Mouse (Mus musculus): ENCODE data around the gene March5. TPM values are rescaled to one million over a fixed set of nuclear protein-coding genes. Genes with fewer than 3 reads are reported as not detected.

March5 gene
- polyA plus RNA-seq, 1 experiment from 2014 or later = 49.9 TPM

DNA sequence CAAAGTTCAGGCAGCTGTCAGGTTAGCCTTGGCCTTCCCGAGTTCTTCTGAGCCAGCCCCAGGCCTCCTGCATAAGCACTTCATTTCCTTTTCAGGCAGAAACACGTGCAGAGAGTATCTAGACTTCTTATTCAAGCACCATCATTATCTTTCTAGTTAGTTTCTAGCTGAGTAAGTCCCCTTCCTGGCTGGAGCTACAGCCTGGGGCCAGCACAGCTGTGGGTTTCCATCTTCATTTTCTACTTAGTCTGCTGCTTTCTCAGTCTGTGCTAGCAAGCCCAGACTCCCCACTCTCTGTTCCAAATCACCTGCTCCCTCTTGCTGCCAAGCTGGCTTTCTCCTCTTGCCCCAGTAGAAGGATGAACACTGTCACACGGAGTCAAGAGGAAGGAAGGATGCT, 39.5 kb downstream of the March5 start:
- TF ChIP-seq CTCF (IDR thresholded peaks at IDR 0.05; ENCODE audit: low read depth) (no peak), EP300 (optimal IDR thresholded peaks at IDR 0.05) (no peak)
- 28% methylated on average over 3 of the region's 3 CpGs for WGBS
- DNase-seq (ENCODE audit: low spot score) = no peak
- no peaks in the 10 kb centered on the region for H3K9me3 ChIP-seq (ENCODE audit: control insufficient read depth, low read length)
- no peaks in the 10 kb centered on the region for H3K27me3 ChIP-seq (ENCODE audit: control insufficient read depth, insufficient read depth, low read length)
- H3K4me3 ChIP-seq (ENCODE audit: low read depth, low read length) = no peak overlapping the region
- H3K27ac ChIP-seq (replicated peaks) = no peak overlapping the region
- H3K9ac ChIP-seq (ENCODE audit: low read length) = no peak overlapping the region
- ATAC-seq (ENCODE audit: low FRiP score, low TSS enrichment) = no peak
- no peaks in the 10 kb centered on the region for H3K36me3 ChIP-seq (ENCODE audit: control insufficient read depth, insufficient read depth, low read length)
- no peaks in the 10 kb centered on the region for H3K4me1 ChIP-seq (replicated peaks; ENCODE audit: control insufficient read depth, insufficient read depth)
- no peak overlapping the region for H3K4me2 ChIP-seq (replicated peaks; ENCODE audit: low read depth)

- Histone ChIP-seq H3K9ac (ENCODE audit: low read length) (no peak overlapping the region), H3K4me2 (replicated peaks; ENCODE audit: low read depth) (no peak overlapping the region), H3K27ac (replicated peaks) (no peak overlapping the region), H3K4me1 (replicated peaks; ENCODE audit: control insufficient read depth, insufficient read depth) (no peaks in the 10 kb centered on the region), H3K4me3 (ENCODE audit: low read depth, low read length) (no peak overlapping the region), H3K36me3 (ENCODE audit: control insufficient read depth, insufficient read depth, low read length) (no peaks in the 10 kb centered on the region), H3K27me3 (ENCODE audit: control insufficient read depth, insufficient read depth, low read length) (no peaks in the 10 kb centered on the region), H3K9me3 (ENCODE audit: control insufficient read depth, low read length) (no peaks in the 10 kb centered on the region)
- no peak for DNase-seq (ENCODE audit: low spot score)
- TF ChIP-seq EP300 (optimal IDR thresholded peaks at IDR 0.05) (no peak), CTCF (IDR thresholded peaks at IDR 0.05; ENCODE audit: low read depth) (no peak)
- no peak for ATAC-seq (ENCODE audit: low FRiP score, low TSS enrichment)
- 75% methylated on average over 3 of the region's 3 CpGs for WGBS
Observed at GRCm38 (mm10) chr19:37248199-37248598, 40.9 kb downstream of the March5 start.

- ATAC-seq (ENCODE audit: low FRiP score, low TSS enrichment) = no peak
- TF ChIP-seq EP300 (optimal IDR thresholded peaks at IDR 0.05) (no peak), CTCF (IDR thresholded peaks at IDR 0.05; ENCODE audit: low read depth) (no peak)
- Histone ChIP-seq H3K27ac (replicated peaks) (no peak overlapping the region), H3K36me3 (ENCODE audit: control insufficient read depth, insufficient read depth, low read length) (no peaks in the 10 kb centered on the region), H3K4me1 (replicated peaks; ENCODE audit: control insufficient read depth, insufficient read depth) (no peaks in the 10 kb centered on the region), H3K4me2 (replicated peaks; ENCODE audit: low read depth) (no peak overlapping the region), H3K4me3 (ENCODE audit: low read depth, low read length) (no peak overlapping the region), H3K9ac (ENCODE audit: low read length) (no peak overlapping the region), H3K9me3 (ENCODE audit: control insufficient read depth, low read length) (no peaks in the 10 kb centered on the region), H3K27me3 (ENCODE audit: control insufficient read depth, insufficient read depth, low read length) (no peaks in the 10 kb centered on the region)
- DNase-seq (ENCODE audit: low spot score) = no peak
- WGBS = 61% methylated on average over 6 of the region's 6 CpGs
Observed at GRCm38 (mm10) chr19:37252104-37252503, 44.8 kb downstream of the March5 start.

GRCm38 (mm10) chr19:37255321-37255720, 48.0 kb downstream of the March5 start:
- TF ChIP-seq EP300 (optimal IDR thresholded peaks at IDR 0.05) (no peak), CTCF (IDR thresholded peaks at IDR 0.05; ENCODE audit: low read depth) (no peak)

DNA sequence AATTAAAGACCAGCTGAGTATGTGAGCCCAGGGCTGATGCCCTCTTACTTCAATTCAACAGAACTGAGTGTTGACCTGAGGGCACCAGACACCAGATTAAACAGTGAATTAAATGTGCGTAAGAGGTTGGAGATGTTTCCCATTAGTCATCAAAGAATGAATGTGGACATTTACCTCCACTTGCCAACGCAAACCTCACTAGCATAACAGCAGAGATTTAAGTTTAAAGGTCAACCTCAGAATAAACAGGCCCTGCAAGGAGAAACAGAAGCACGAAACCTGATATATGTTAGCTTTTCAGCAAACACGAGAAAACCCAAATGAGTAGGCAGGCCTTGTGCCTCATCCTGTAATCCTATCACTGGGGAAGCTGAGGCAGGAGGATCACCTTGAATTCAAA, 55.0 kb downstream of the March5 start:
- ATAC-seq (ENCODE audit: low FRiP score, low TSS enrichment) = peak; percentile 50

More at GRCm38 (mm10) chr19:37255321-37255720, 48.0 kb downstream of the March5 start:
- no peak for DNase-seq (ENCODE audit: low spot score)
- H3K9ac ChIP-seq (ENCODE audit: low read length) = no peak overlapping the region
- H3K27me3 ChIP-seq (ENCODE audit: control insufficient read depth, insufficient read depth, low read length) = no peaks in the 10 kb centered on the region
- H3K4me2 ChIP-seq (replicated peaks; ENCODE audit: low read depth) = no peak overlapping the region
- ATAC-seq (ENCODE audit: low FRiP score, low TSS enrichment) = no peak
- WGBS = 85% methylated on average over 9 of the region's 9 CpGs
- no peaks in the 10 kb centered on the region for H3K36me3 ChIP-seq (ENCODE audit: control insufficient read depth, insufficient read depth, low read length)
- H3K4me3 ChIP-seq (ENCODE audit: low read depth, low read length) = no peak overlapping the region
- H3K4me1 ChIP-seq (replicated peaks; ENCODE audit: control insufficient read depth, insufficient read depth) = no peaks in the 10 kb centered on the region
- no peaks in the 10 kb centered on the region for H3K9me3 ChIP-seq (ENCODE audit: control insufficient read depth, low read length)
- H3K27ac ChIP-seq (replicated peaks) = no peak overlapping the region

DNA sequence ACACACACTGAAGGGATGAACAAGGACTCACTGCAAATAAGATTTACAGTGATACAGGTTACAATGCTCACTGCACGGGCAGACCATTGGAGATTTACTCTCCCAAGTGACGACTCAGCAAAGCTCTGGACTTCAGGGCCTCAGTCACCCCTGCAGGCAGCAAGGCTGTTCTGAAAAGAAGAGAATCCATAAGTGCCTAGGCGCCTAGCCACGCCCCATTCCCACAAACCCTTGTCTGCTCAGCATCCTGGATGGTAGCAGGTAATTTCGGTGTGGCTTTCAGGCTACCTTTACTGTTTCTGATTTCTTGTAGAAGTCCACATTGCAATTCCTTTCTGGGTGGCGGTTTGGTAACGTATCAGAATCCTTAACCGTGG, 56.2 kb downstream of the March5 start:
- Histone ChIP-seq H3K27me3 (ENCODE audit: control insufficient read depth, insufficient read depth, low read length) (no peaks in the 10 kb centered on the region), H3K27ac (replicated peaks) (no peak overlapping the region), H3K4me2 (replicated peaks; ENCODE audit: low read depth) (no peak overlapping the region), H3K4me1 (replicated peaks; ENCODE audit: control insufficient read depth, insufficient read depth) (no peaks in the 10 kb centered on the region), H3K4me3 (ENCODE audit: low read depth, low read length) (no peak overlapping the region), H3K9ac (ENCODE audit: low read length) (no peak overlapping the region), H3K9me3 (ENCODE audit: control insufficient read depth, low read length) (no peaks in the 10 kb centered on the region), H3K36me3 (ENCODE audit: control insufficient read depth, insufficient read depth, low read length) (no peaks in the 10 kb centered on the region)
- DNase-seq (ENCODE audit: low spot score) (no peak), ATAC-seq (ENCODE audit: low FRiP score, low TSS enrichment) (no peak)
- 66% methylated on average over 8 of the region's 8 CpGs for WGBS
- TF ChIP-seq CTCF (IDR thresholded peaks at IDR 0.05; ENCODE audit: low read depth) (no peak), EP300 (optimal IDR thresholded peaks at IDR 0.05) (no peak)

More for the DNA sequence above, 55.0 kb downstream of the March5 start:
- H3K9me3 ChIP-seq (ENCODE audit: control insufficient read depth, low read length) = no peaks in the 10 kb centered on the region
- no peaks in the 10 kb centered on the region for H3K4me1 ChIP-seq (replicated peaks; ENCODE audit: control insufficient read depth, insufficient read depth)
- no peak overlapping the region for H3K4me2 ChIP-seq (replicated peaks; ENCODE audit: low read depth)
- no peak overlapping the region for H3K4me3 ChIP-seq (ENCODE audit: low read depth, low read length)
- H3K27me3 ChIP-seq (ENCODE audit: control insufficient read depth, insufficient read depth, low read length) = no peaks in the 10 kb centered on the region
- DNase-seq (ENCODE audit: low spot score) = no peak
- TF ChIP-seq EP300 (optimal IDR thresholded peaks at IDR 0.05) (no peak), CTCF (IDR thresholded peaks at IDR 0.05; ENCODE audit: low read depth) (no peak)
- WGBS = 27% methylated on average over 4 of the region's 4 CpGs
- no peak overlapping the region for H3K27ac ChIP-seq (replicated peaks)
- H3K9ac ChIP-seq (ENCODE audit: low read length) = no peak overlapping the region
- no peaks in the 10 kb centered on the region for H3K36me3 ChIP-seq (ENCODE audit: control insufficient read depth, insufficient read depth, low read length)
